Mouse (Mus musculus): ENCODE measurements around the gene Traf6.
A peak's percentile ranks its signal among the peaks of the same experiment; 100 is the strongest.

GRCm38 (mm10) chr2:101715650-101716323, 37.6 kb downstream of the Traf6 start:
- TF ChIP-seq POLR2A (IDR thresholded peaks at IDR 0.05; ENCODE audit: insufficient read depth, low read depth, low read length): no peak
- peak; percentile 74 for TF ChIP-seq CTCF (IDR thresholded peaks at IDR 0.05)
